Mouse (Mus musculus) right cerebral cortex, adult 2 months (tissue): ENCODE results near the gene Antxr1.

Experiments used
- DNase-seq, 2 experiments: peaks; one replicate each; pipeline ENCODE4 v3.0.0; 2021 to 2022; ENCODE audit warnings: low spot score in 2 of 2

Antxr1 gene

DNA sequence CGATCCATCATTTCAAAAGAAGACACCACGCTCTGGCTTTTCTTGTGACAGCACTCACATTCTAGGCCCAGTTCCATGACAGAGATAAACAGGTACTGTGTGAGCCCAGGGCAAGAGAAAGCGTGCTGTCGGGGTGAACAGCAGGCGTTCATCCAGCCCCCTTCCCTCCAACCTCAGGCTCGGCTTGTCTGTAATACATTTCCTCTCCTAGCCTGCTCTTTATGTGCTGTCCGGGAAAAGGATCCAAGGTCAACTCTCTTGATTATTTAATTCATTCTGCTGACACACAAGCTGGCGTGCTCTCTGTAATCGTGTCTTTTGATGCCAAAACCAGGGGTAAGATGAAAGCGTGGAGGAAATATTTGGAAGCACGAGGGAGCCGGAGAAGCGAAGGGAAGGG is 192.0 kb downstream of the Antxr1 start:
- no peak for DNase-seq

DNA sequence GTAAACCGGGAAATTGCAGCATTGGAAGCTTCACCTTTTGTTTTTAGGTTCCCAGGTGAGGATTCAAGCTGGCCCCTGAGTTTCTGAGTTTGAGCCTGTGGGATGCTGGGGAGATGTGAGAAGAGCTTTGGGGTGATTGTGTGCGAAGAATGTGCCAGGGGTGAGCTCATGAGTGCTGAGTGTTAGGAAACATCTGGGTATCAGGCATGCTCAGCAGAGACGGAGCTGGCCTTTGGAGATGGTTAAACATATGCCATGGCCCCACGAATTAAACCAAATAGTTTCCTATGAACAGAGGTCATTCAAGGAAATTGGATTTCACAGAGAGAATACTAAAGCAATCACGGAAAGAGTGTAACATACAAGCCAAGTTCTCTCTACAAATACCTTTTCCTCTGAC is 193.4 kb downstream of the Antxr1 start:
- DNase-seq: no peak

DNA sequence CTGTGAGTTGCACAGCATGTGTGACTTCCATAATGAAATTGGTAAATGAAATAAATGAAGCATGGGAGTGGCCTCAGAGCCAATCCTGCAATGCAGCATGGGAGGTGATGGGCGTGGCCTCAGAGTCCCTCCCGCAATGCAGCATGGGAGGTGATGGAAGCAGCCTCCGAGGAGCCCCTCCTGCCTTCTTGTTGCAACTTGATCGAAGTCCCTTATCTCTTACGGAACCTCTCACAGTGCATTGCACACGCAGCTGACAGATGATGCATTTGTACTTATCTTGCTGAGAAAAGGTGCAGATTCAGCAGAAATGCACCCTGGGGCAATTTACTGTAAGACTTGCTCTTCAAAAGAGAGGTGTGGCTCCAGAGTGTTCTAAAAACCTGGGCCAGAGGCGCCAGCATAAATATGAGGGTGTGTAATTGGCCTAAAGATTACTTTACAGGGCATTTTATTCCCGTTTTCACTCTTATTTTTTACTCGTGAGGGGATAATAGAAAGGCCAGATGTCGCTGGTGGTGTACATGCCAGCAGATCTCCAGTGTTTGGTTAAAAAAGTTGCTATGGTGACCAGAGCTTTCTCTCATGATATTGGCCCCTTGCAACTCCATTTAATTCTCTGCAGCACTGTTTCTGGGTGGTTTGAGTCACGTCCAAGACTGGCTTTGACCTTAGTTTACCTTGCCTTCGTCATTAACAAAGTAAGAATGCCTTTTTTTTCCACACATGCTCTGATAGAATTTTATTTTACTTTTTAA is 195.6 kb downstream of the Antxr1 start:
- no peak for DNase-seq

DNA sequence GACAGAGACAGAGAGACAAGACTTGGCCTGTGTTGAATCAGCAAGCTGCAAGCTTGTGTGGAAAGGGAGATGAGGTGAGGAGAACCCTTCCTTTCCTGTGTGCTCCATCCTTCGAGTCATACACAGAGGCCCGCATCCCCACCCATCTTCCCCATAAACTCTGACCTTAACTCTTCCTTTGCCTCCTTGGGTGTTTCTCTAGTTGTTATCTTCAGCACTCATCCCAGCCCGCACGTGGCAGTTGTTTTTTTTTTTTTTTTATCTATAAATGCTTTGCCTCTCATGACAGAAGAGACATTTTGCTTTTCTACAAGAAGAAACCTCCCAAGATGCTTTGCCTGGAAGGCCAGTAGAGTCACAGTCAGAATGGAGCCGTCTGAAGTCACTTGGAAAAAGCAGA is 197.1 kb downstream of the Antxr1 start:
- no peak for DNase-seq

DNA sequence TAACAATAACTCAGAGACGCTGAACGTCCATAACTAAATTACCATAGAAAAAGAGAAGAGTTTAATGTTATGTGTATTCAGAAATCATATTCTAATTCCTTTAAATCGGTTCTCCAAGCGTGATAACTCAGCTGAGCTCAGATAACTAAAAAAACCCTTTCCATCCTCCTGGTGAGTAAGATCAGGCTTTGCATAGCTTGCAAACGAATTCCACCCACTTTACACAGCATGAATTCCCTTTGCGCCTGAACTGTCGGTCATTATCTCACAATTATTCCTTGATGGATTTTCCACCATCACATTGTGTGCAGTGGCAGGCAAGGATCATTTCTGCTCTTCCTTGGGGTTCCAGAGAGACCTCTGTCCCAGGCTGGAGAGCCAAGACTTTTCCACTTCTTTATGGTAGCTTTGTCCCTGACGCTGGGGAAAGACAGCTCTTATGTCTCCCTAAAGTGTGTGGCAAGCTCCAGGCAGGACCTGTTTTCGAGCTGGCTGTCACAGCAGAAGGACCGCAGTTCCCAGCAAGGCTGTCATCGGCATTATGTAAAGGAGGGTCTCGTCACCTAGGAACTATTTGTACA is 201.6 kb downstream of the Antxr1 start:
- DNase-seq: peak in 1 of 2 experiments; percentile 27

DNA sequence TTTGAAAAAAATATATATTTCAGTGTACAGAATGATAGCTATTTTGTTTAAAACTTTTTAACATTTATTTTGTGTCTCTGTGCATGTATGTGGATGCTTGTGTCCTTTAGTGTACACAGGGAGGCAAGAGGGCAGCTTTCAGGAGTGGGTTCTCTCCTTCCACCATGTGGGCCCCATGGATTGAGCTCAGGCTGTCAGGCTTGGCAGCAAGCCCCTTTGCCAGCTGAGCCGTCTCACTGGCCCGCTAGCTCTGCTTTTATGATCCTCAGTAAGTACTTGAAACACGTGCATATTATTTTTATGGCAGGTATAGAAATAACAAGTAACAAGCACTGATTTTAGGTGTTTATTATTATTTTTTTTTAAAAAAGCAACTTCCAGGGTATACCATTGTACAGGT is 202.1 kb downstream of the Antxr1 start:
- no peak for DNase-seq

DNA sequence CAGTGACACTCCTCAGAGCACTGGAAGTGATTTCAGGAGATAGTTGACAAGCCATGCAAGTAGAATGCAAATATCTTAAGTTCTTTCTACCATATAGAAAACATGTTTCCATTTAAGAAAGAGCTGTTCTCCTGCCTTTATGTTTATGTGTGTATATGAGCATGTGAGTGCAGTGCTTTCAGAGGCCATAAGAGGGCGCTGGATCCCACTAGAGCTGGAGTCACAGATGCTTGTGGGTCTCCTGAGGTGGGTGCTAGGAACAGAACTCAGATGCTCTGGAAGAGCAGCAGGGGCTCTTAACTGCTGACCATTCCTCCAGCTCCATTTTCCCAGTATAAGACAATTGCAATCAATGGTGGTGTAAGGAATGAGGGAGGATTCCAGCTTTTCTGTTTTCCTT is 204.5 kb downstream of the Antxr1 start:
- DNase-seq: no peak

DNA sequence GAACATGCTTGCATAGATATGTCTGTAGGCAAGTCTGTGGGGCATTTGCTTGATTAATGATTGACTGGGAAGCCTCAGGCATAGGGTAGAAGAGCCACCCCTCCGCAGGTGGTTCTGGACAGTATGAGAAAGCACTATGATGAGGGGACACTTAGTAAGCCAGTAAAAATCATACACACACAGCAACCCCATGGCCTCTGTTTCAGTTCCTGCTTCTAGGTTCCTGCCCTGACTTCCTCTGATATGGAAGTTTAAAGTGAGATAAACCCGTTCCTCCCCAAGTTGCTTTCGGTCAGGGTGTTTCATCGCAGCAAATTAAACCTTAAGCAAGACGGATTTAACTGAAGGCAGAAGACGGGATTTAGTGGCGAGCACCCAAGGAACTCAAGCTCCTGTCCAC is 205.0 kb downstream of the Antxr1 start:
- no peak for DNase-seq

DNA sequence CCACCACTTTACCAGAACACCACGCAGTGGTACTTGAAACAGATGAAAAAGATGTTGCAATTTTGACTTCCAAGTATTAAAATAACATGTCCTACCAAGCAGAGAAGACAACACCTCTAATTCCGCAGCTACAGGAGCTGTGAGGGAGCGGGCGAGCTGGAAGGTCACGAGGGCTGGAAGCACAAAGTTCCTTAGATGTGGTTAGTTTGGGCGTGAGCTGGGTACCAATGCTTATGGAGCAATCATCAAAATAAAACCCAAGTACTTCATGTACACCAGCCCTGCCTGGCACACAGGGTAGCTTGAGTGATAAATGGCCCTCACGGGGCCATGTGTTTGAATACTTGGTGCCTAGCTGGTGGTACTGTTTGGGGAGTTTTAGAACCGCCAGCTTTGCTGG is 205.8 kb downstream of the Antxr1 start:
- no peak for DNase-seq

DNA sequence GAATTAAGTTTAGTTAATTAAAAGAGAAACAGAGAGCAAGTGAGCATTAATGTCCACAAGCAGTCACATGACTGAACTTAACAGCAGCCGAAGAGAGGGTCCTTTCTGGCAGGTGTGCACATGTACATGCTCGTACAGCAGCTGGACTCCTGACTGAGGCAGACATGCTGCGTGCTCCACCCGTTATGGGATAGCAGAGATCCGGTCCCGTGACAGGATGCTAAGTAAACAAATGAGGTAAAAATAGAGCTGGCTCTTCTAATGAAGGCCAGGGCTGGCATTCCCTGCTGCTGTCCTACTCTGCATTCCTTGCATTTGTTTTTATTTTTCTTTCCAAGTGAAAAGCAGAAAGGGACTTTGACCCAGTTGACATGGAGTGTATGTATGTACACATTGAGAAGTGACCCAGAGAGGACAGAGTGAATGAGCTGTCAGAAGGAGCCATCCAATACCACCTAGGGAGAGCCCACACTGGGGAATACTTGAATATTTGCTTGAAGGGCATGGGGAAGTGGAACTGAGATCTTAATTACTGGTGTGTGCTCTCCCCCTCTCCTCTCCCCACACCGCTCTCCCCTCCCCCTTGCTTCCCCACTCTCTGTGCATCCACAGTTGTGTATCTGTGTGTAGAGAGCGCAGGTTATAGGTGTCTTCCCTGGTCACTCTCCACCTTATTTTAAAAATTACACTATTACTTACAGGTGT is 208.4 kb downstream of the Antxr1 start:
- no peak for DNase-seq

DNA sequence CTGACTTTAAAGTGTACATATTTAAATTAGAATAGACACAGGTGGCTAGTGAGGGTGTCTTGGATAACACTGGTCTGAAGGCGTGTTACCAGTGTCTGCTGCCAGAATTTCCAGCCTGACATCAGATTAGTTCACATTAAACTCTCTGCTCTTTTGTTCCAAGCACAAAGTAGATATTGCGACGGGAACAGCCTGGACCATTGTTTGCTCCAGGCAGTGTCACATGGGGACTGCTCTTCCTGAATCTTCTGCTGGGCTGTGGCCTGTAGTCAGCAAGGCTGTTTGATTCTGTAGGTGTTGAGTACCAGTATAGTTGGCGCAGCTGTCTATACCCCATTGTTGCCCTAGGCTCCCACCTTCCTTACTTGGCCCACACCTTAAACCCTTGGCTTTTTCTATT is 211.6 kb downstream of the Antxr1 start:
- no peak for DNase-seq

DNA sequence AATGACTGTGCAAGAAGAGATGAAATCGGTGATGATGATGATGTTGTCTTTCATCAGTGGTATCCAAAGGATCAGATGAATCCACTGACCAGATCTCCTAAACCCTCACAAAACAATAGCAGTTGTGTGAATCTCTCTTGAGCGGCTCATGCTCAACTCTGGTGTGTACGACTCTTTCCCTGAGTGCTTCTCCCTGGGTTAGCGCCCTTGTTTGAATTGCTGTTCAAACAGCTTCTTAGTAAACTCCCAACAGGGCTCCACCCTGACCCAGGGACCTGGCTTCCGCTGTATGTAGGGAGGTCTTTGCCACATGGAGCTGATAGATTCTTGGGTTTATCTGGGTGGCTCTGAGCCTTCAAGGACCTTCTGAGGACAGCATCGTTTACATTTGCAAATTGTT is 212.2 kb downstream of the Antxr1 start:
- no peak for DNase-seq

DNA sequence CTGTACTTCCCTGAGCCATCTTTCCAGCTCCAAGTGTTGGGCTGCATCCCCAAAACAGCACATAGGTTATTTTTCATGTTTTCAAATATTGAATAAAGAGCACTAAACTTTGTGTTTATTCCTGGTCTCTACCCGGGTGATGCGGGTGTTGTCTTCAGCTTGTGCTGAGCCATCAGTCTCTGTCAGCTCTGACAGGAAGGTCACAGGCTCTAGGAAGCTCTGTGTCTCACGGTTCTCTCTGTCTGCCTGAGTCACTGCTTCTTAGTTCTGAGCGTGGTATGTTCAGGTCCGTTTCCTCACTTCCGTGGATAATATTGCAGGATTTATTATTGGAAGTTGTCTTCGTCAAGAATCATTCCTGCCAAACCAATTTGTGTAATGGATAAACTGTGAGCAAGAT is 213.7 kb downstream of the Antxr1 start:
- DNase-seq: no peak

DNA sequence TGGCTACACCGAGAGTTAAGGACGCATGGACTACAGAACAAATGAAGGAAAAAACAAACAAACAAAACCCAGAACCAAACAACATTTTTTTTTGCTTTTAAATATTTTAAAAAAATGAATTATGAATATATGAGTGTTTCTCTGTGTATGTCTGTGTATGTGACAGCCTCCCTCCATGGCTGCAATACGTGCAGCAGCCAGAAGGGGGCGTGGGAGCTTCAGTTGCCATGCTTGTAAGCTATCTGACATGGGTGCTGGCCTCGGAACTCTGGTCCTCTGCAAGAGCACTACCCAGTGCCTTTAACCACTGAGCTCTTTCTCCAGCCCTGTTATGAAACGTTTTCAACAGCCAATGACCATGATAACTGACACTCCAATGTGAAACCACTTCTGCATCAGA is 215.0 kb downstream of the Antxr1 start:
- DNase-seq: no peak

DNA sequence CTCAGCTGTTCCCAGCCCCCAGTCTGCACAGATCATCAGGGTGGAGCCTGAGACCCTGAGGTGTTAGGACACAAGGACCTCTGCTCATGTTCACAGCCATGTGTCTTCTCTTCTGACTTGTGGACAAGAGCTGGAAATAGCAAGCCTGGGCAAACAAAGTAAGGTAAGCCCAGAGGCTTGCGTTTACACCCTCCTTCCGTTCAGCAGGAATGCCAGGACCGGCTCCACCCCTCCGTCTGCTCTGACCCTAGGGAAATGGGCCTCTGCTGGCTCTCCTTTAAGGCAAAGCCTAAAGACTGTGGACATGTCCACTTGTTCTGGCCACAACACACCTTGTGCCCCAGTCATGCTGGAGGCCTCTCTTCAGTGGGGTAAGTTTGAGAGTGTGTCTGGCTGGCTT is 215.6 kb downstream of the Antxr1 start:
- no peak for DNase-seq

DNA sequence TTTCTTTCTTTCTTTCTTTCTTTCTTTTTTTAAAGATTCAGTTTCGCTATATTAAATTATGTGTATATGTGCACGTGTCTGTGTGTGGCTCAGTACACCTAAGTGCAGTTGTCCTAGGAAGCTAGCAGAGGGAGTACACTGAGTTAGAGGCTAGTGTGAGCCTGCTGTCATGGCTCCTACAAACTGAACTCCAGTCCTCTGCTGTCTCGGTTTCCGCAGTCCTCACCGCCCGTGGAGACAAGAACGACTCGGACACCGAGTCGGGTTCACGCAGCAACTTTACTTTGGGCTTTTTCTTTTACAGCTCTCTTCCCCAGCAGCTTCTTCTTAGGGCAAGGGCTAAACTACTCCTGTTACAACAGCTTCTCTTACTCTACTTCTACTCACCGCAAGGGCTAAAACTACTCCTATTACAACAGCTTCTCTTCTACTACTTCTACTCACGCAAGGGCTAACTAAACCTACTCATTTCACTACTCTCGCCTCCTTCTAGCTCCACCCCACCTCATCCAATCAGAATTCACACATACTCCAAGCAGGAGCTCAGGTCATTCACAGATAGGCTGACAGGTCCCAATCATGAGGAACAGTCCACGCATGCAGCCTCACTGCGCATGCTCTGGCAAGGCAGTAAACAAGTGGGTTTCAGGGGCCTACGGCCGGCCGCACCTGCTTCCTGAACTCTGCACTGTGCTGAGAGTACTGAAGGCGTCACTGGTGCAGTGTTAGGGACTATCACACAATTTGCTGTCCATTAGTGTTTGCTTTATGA is 216.4 kb downstream of the Antxr1 start:
- no peak for DNase-seq

DNA sequence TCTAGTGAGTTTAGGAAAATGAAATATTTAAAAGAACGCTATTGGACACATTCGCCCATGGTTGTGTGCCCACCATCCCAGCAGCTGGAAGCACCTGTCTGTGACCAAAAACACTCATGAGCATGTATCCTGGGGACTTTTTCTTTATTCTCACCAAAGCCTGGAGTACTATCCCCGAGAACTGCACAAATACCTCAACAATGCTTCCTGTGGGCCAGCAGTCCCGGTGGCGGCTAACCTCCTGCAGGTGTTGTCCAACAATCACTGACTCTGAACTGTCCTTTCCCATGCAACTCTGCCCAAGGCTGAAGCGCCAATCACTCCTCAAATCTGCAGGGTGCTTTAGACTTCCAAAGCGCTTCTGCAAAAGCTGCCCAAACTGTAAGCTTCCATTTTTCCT is 219.0 kb downstream of the Antxr1 start:
- no peak for DNase-seq

DNA sequence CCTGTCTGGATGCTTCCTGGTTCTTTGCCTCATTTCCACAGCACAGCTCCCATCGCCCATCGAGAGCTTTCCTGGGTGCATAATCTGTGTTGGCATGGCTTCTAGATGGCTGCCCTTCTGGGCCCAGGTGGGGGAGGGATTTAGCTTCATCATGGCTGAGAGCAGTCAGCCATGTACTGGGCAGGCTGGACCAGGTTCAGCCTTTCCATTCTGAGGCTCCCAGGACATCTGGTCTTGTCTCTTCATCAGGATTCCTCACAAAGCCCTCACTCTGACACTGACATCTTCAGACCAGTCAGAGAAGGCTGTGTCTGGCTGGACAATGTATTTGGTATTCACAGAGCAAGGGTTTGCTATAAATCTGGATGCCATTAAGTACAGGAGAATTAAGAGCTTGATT is 219.6 kb downstream of the Antxr1 start:
- no peak for DNase-seq

DNA sequence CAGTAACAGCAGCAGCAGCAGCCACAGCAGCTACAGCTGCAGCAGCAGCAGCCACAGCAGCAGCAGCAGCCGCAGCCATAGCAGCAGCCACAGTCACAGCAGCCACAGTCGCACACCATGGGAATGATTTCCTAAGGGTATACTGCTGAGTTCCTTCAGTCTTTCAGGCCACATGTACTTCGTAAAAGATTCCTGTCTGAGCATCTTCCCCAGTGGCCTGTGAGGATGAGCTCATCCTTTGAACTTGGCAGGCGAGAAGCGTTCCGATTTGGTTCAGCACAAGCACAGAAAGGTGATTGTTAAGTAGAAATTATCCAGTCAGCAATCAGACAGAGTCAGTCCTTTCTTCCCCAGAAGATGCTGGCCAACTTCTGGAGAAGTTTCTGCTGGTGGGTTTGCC is 223.5 kb downstream of the Antxr1 start:
- DNase-seq: no peak

DNA sequence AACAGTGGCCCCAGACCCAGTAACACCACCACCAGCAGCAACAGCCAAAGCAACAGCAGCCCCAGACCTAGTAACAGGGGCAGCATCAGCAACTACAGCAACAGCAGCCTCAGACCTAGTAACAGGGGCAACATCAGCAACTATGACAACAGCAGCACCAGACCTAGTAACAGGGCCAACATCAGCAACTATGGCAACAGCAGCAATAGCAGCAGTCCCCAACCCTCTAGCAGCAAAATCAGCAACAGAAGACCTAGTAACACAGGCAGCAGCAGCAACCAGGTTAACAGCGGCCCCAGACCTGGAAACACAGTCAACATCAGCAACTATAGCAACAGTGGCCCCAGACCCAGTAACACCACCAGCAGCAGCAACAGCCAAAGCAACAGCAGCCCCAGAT is 224.1 kb downstream of the Antxr1 start:
- DNase-seq: no peak

DNA sequence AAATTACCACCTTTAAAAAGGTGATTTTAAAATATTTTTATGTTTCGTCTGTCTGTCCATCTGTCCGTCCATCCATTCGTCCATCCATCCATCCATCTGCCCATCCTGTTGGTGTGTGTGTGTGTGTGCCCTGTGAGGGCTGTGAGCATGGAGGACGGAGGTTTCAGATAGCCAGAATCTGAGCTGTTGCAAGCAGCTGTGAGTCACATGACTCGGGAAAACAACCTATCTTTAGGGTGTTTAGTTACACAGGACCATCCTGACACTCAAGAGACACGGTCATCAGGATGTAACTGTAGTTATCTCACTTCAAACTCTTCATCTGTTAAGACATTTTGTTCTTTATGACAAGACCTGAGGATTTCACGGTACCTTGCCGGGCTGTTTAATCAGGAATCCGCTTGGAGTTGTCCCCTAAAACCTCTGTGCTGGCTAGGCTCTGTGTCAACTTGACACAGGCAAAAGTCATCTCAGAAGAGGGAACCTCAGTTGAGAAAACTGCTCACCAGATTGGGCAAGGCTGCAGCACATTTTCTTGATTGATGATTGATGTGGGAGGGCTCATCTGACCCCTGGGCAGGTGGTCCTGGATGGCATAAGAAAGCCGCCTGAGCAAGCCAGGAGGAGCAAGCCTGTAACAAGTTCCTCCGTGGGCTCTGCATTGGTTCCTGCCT is 231.4 kb downstream of the Antxr1 start, which contains the start of gene D6Ertd527e:
Gene D6Ertd527e (plus strand): TSS at position 624 of the 674 bp plus-strand sequence.
- no peak for DNase-seq

DNA sequence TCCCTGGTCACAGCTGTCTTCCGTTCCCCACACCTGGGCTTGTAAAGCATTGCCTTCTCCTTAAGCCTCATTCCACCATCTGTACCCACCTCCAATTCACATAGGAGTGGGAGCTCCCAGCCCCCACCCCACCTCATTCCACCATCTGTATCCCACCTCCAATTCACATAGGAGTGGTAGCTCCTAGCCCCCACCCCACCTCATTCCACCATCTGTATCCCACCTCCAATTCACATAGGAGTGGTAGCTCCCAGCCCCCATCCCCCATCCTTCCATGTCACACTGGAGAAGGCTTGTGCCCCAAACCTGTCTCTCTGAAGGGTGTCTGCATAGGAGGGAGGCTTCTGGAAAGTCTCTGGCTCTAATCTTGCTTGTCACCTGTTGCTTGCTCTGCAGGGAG is 232.3 kb downstream of the Antxr1 start:
- DNase-seq: no peak
